Mouse (Mus musculus): Measurements from ENCODE around the gene E2f6.

Gene E2f6

DNA sequence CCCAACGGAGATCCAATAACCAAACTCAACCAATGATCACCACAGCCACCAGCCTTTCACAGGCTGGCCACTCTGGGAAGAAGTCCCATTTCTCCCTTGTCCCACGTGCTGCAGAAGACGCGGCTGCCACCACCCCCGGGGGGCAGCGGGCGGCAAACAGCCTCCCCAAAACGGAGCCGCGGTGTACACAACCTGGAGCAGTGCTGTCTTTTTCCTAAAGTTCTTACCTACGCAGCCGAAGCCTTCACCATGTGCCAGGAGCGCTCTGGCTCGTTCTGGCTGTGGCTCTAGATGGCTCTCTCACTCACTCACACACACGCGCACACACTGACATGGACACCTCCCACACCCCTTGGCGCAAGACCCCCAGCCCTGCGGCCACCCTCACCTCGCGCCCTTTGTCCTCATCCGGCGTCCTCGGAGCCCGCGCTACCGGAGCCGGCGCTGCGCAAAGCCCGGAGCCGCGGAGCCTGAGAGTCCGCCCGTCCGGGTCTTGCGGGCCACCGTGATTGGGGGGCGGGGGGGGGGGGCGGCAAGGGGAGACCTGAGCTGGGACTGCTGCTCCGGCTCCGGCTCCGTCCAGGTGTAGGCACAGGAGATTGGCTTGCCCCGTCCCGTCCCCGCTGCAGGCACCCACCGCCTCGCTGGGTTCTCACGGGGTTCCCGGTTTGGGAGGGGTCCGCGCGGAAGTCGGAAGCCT is 10.4 kb upstream of the E2f6 start, which contains the start of gene Greb1:
Greb1 (minus strand) TSS at position 628 of the 700 bp plus-strand sequence.
- no peak for DNase-seq (ENCODE audit: low spot score in 2 of 2)

DNA sequence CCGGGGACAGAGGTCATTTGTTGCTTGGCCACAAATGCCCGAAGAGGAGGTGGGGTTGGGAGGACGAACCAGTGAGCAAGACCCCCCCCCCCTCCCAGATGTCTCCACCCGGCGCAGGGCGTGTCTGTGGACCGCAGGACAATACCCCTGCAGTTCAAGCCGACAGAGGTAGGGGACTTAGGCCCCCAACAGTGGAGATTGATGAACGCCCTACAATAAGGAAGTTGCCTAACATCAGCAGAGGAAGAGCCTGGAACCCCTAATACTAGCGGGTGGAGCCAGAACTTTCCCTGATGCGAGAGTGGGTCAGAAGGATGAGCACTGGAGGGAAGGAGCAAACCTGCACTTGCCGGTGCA is 9.8 kb upstream of the E2f6 start:
- DNase-seq (ENCODE audit: low spot score in 2 of 2): no peak

GRCm38 (mm10) chr12:16803237-16803955 is 7.4 kb upstream of the E2f6 start:
- no peak for DNase-seq (ENCODE audit: low spot score in 2 of 2)

- DNase-seq (ENCODE audit: low spot score in 2 of 2): no peak
These were observed 6.8 kb upstream of the E2f6 start for GRCm38 (mm10) chr12:16803956-16804430.

- DNase-seq (ENCODE audit: low spot score in 2 of 2): peak; percentile 78 to 89
These were observed 5.3 kb upstream of the E2f6 start for GRCm38 (mm10) chr12:16805511-16805910.

GRCm38 (mm10) chr12:16808045-16808444 is 2.7 kb upstream of the E2f6 start:
- peak in 1 of 2 experiments; percentile 46 for DNase-seq (ENCODE audit: low spot score in 2 of 2)

- no peak for DNase-seq (ENCODE audit: low spot score in 2 of 2)
These were observed 714 bp downstream of the E2f6 start for GRCm38 (mm10) chr12:16811477-16811876.

DNA sequence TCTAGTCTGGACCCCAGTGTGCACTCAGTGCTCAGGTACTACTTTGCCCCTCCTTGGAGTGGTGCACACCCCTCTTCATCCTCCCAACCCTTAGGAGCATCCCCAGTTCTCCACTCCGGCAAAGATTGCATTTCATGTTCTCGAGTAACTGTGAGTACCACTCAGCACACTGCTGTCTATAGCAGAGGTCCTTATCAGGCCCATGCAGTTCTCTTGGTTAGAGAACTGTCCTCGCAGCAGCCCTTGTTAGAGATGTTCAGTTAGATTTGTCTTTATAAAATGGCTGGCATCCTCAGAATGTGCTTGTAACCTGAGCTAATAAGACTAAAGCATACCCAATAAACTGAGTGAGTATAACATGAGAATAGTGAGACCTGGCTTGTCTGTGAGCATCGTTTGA is 6.4 kb downstream of the E2f6 start:
- no peak for DNase-seq (ENCODE audit: low spot score in 2 of 2)

DNA sequence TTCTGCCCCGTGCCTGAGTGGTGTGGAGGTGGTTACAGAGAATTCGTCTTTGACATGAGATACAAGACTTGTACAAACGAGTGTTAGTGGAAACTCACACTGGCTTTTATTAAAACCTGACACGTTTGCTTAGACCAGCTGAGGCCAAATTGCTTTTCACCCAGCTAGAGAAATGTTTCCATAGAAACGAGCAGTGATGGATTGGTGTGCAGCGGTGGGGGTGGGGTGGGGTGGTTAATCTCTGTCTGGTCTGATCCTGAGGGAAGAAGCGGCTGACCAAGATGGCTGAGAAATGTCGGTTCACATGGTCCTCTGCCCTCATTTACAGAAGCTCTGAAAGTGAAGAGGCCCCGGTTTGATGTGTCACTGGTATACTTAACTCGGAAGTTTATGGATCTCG is 7.8 kb downstream of the E2f6 start:
- DNase-seq (ENCODE audit: low spot score in 2 of 2): no peak

GRCm38 (mm10) chr12:16820761-16821160 is 10.0 kb downstream of the E2f6 start:
- DNase-seq (ENCODE audit: low spot score in 2 of 2): no peak

DNA sequence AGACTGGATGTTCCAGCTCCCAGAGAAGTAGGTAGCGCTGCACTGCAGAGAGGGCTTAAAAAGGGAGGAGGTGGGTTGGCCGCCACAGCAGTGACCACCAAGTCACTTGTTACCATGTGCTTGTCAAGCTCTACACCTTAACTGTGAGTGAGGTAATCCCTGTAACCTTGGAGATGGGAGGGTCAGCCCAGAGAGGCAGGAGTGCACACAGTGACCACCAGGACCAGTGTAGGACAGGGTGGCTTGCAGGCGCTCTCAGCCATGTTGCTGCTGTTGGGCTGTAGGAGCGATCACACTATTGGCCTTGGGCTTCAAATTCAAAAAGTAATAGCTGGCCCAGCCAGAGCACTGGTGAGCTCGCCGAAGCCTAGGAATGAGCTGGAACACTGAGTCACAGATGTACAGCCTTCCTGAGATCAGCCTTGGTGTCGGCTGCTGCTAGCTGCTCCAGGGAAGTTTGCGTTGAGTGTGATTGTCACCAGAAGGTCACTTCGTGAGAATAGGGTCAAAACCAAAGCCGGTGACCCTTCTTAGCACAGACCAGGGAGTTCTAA is 11.5 kb downstream of the E2f6 start:
- no peak for DNase-seq (ENCODE audit: low spot score in 2 of 2)

GRCm38 (mm10) chr12:16823701-16824100 is 12.9 kb downstream of the E2f6 start:
- no peak for DNase-seq (ENCODE audit: low spot score in 2 of 2)

DNA sequence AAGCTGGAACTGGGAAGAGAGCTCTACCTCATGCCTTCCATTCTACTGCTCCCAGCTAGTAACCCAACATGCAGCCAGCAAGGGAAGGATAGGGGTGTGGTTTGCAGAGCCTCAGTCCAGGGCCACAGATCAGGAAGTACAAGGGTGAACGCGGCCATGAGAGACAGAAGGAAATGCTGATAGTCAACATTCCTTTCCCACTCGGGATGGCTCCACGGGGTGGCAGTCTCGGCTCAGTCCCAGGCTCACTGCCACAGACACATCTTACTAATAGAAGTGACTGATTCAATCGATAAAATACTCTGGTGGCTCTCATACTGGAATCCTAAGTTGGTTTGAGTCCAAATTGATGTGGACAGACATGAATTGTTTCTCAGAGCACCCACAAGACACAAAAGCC is 17.7 kb downstream of the E2f6 start:
- DNase-seq (ENCODE audit: low spot score in 2 of 2): peak; percentile 34 to 41

- DNase-seq (ENCODE audit: low spot score in 2 of 2): no peak
These were observed 19.0 kb downstream of the E2f6 start for GRCm38 (mm10) chr12:16829785-16830184.

GRCm38 (mm10) chr12:16831071-16831470 is 20.3 kb downstream of the E2f6 start:
- DNase-seq (ENCODE audit: low spot score in 2 of 2): no peak

DNA sequence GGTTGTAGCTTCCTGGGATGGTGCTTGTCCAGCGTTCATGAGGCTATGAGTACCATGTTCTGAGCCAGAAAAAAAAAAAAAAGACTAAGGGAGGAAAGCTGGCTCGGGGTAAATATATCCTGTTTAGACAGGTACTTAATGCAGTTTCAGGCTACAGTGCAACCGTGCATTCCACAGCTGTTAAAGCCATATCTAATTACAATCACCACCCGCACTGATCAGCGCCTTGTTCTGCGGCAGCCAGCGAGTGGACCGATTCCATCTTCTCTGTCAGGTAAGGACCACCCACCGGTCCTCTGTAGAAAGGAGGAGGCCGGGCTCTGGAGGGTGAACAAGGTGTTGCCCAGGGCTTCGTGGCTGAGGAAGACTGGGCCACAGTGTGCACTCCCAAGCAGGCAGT is 23.9 kb downstream of the E2f6 start:
- DNase-seq (ENCODE audit: low spot score in 2 of 2): no peak

DNA sequence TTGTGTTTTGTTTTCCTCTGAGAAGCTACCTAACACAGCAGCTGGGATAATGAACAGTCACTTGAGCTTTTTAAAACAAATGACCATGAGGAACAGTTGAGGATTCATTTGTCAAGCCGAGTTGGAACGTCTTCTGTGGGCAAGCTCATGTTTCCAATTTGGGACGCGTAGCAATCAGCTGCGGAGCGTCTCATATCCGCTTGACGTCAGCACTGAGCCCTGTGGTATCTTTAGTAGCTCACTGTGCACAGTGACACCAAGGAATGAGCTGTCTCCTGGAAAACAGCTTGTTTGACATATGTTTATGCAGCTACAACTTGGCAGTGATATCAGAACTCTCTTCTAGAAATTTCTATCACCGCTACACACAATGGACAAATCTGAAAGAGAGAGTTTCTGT is 25.4 kb downstream of the E2f6 start:
- peak; percentile 70 to 88 for DNase-seq (ENCODE audit: low spot score in 2 of 2)

GRCm38 (mm10) chr12:16837766-16838165 is 27.0 kb downstream of the E2f6 start:
- DNase-seq (ENCODE audit: low spot score in 2 of 2): no peak

GRCm38 (mm10) chr12:16840842-16841782 is 30.3 kb downstream of the E2f6 start:
- no peak for DNase-seq (ENCODE audit: low spot score in 2 of 2)

GRCm38 (mm10) chr12:16844623-16845592 is 34.1 kb downstream of the E2f6 start:
- no peak for DNase-seq (ENCODE audit: low spot score in 2 of 2)
